Mouse (Mus musculus): ENCODE measurements around the gene Cela3a.

DNA sequence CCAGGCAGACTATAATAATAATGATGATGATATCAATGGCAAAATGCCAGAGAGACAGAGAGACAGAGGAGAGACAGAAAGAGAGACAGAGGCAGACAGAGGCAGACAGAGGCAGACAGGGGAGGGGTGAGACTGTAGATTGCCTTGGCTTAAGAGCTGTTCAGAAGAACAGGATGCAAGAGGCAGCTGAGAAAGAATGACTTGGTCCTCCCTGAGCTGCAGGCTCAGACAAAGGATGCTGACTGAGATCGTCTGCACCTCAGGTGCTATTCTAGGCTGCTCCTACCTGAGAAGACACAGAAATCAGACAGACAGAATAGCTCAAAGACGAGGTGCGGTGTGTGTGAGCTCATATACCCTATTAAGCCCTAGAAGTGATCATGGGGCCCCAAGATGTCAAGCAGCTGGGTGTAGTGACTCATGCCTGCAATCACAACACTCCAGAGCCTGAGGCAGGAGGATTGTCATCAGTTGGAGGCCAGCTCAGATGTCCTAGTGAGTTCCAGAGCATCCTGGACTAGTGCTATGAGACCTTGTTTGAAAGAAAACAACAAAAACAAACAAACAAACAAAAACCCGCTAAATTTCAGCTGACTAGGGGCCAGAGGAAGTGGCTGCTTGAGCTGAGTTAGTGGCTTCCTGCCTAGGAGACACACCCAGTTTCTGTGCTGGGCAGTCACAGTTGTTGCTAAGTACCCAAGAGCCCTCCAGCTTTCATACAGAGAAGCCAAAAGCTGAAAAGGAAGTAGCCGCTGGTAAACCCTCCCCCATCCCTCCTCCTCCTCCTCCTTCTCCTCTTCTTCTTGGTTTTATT is 42.1 kb downstream of the Cela3a start:
- TF ChIP-seq POLR2A (IDR thresholded peaks at IDR 0.05; ENCODE audit: extremely low read depth, insufficient read depth, low read length) (no peak), CTCF (IDR thresholded peaks at IDR 0.05; ENCODE audit: extremely low read depth, insufficient read depth, low read length) (no peak)
